Mouse (Mus musculus): ENCODE measurements around the gene Zc3h7b. TPM values are rescaled to one million over a fixed set of nuclear protein-coding genes. Genes with fewer than 3 reads are reported as not detected.
"Not testable (repeated sequence)": the region's sequence is repeated elsewhere in the genome, so short reads cannot be mapped to it uniquely, and the experiment has no call there.

The Zc3h7b gene
- polyA plus RNA-seq, 1 experiment, result 25.1 TPM

- H3K27ac ChIP-seq (replicated peaks; ENCODE audit: low read depth, low read length), result no peak overlapping the region
- H3K4me3 ChIP-seq (ENCODE audit: insufficient read depth, low read depth, low read length), result no peak overlapping the region
- H3K4me1 ChIP-seq (ENCODE audit: control insufficient read depth, insufficient read depth, insufficient read length, low read length), result no peaks in the 10 kb centered on the region
Observed at GRCm38 (mm10) chr15:81722361-81722760, 22.5 kb upstream of the Zc3h7b start.

- Histone ChIP-seq H3K27ac (replicated peaks; ENCODE audit: low read depth, low read length) (no peak overlapping the region), H3K4me1 (ENCODE audit: control insufficient read depth, insufficient read depth, insufficient read length, low read length) (no peaks in the 10 kb centered on the region), H3K4me3 (ENCODE audit: insufficient read depth, low read depth, low read length) (no peak overlapping the region)
Observed at GRCm38 (mm10) chr15:81723653-81724052, 21.2 kb upstream of the Zc3h7b start.

GRCm38 (mm10) chr15:81725965-81726364, 18.9 kb upstream of the Zc3h7b start:
- Histone ChIP-seq H3K27ac (replicated peaks; ENCODE audit: low read depth, low read length) (no peak overlapping the region), H3K4me1 (ENCODE audit: control insufficient read depth, insufficient read depth, insufficient read length, low read length) (no peaks in the 10 kb centered on the region), H3K4me3 (ENCODE audit: insufficient read depth, low read depth, low read length) (no peak overlapping the region)

GRCm38 (mm10) chr15:81729241-81729791, 15.5 kb upstream of the Zc3h7b start:
- Histone ChIP-seq H3K27ac (replicated peaks; ENCODE audit: low read depth, low read length) (no peak overlapping the region), H3K4me3 (ENCODE audit: insufficient read depth, low read depth, low read length) (peak overlapping the region; percentile 96)

GRCm38 (mm10) chr15:81729792-81730635, 14.8 kb upstream of the Zc3h7b start:
- Histone ChIP-seq H3K4me3 (ENCODE audit: insufficient read depth, low read depth, low read length) (peak overlapping the region; percentile 96), H3K4me1 (ENCODE audit: control insufficient read depth, insufficient read depth, insufficient read length, low read length) (no peaks in the 10 kb centered on the region), H3K27ac (replicated peaks; ENCODE audit: low read depth, low read length) (no peak overlapping the region)

More at GRCm38 (mm10) chr15:81729241-81729791, 15.5 kb upstream of the Zc3h7b start:
- no peaks in the 10 kb centered on the region for H3K4me1 ChIP-seq (ENCODE audit: control insufficient read depth, insufficient read depth, insufficient read length, low read length)

GRCm38 (mm10) chr15:81735075-81735474, 9.8 kb upstream of the Zc3h7b start:
- H3K4me1 ChIP-seq (ENCODE audit: control insufficient read depth, insufficient read depth, insufficient read length, low read length), result no peaks in the 10 kb centered on the region
- no peak overlapping the region for H3K27ac ChIP-seq (replicated peaks; ENCODE audit: low read depth, low read length)
- no peak overlapping the region for H3K4me3 ChIP-seq (ENCODE audit: insufficient read depth, low read depth, low read length)

GRCm38 (mm10) chr15:81739296-81739695, 5.6 kb upstream of the Zc3h7b start:
- H3K4me3 ChIP-seq (ENCODE audit: insufficient read depth, low read depth, low read length), result no peak overlapping the region
- H3K27ac ChIP-seq (replicated peaks; ENCODE audit: low read depth, low read length), result no peak overlapping the region

GRCm38 (mm10) chr15:81739924-81740323, 4.9 kb upstream of the Zc3h7b start:
- Histone ChIP-seq H3K4me1 (ENCODE audit: control insufficient read depth, insufficient read depth, insufficient read length, low read length) (no peaks in the 10 kb centered on the region), H3K4me3 (ENCODE audit: insufficient read depth, low read depth, low read length) (no peak overlapping the region), H3K27ac (replicated peaks; ENCODE audit: low read depth, low read length) (no peak overlapping the region)

More at GRCm38 (mm10) chr15:81739296-81739695, 5.6 kb upstream of the Zc3h7b start:
- no peaks in the 10 kb centered on the region for H3K4me1 ChIP-seq (ENCODE audit: control insufficient read depth, insufficient read depth, insufficient read length, low read length)

- not testable (repeated sequence) for H3K4me3 ChIP-seq (ENCODE audit: insufficient read depth, low read depth, low read length); H3K4me1 ChIP-seq (ENCODE audit: control insufficient read depth, insufficient read depth, insufficient read length, low read length); H3K27ac ChIP-seq (replicated peaks; ENCODE audit: low read depth, low read length)
Observed at GRCm38 (mm10) chr15:81742368-81742767, 2.5 kb upstream of the Zc3h7b start.

- H3K4me1 ChIP-seq (ENCODE audit: control insufficient read depth, insufficient read depth, insufficient read length, low read length), result peaks cover 7% of the 10 kb centered on the region; the same call in 1 of the 2 replicates
- H3K4me3 ChIP-seq (ENCODE audit: insufficient read depth, low read depth, low read length), result peak overlapping the region; percentile 92
- peak overlapping the region; percentile 20 for H3K27ac ChIP-seq (replicated peaks; ENCODE audit: low read depth, low read length)
Observed at GRCm38 (mm10) chr15:81745601-81746114, 801 bp downstream of the Zc3h7b start.

GRCm38 (mm10) chr15:81749742-81750141, 4.9 kb downstream of the Zc3h7b start:
- Histone ChIP-seq H3K4me3 (ENCODE audit: insufficient read depth, low read depth, low read length) (no peak overlapping the region), H3K27ac (replicated peaks; ENCODE audit: low read depth, low read length) (no peak overlapping the region), H3K4me1 (ENCODE audit: control insufficient read depth, insufficient read depth, insufficient read length, low read length) (peaks cover 7% of the 10 kb centered on the region; the same call in 1 of the 2 replicates)

GRCm38 (mm10) chr15:81753669-81754068, 8.8 kb downstream of the Zc3h7b start:
- no peak overlapping the region for H3K27ac ChIP-seq (replicated peaks; ENCODE audit: low read depth, low read length)
- no peak overlapping the region for H3K4me3 ChIP-seq (ENCODE audit: insufficient read depth, low read depth, low read length)
- peaks cover 7% of the 10 kb centered on the region for H3K4me1 ChIP-seq (ENCODE audit: control insufficient read depth, insufficient read depth, insufficient read length, low read length)

GRCm38 (mm10) chr15:81758701-81759100, 13.8 kb downstream of the Zc3h7b start:
- Histone ChIP-seq H3K4me1 (ENCODE audit: control insufficient read depth, insufficient read depth, insufficient read length, low read length) (peaks cover 4% of the 10 kb centered on the region; the same call in 1 of the 2 replicates), H3K4me3 (ENCODE audit: insufficient read depth, low read depth, low read length) (no peak overlapping the region), H3K27ac (replicated peaks; ENCODE audit: low read depth, low read length) (no peak overlapping the region)

- no peak overlapping the region for H3K4me3 ChIP-seq (ENCODE audit: insufficient read depth, low read depth, low read length)
- no peak overlapping the region for H3K27ac ChIP-seq (replicated peaks; ENCODE audit: low read depth, low read length)
- peaks cover 4% of the 10 kb centered on the region; the same call in 1 of the 2 replicates for H3K4me1 ChIP-seq (ENCODE audit: control insufficient read depth, insufficient read depth, insufficient read length, low read length)
Observed at GRCm38 (mm10) chr15:81759542-81759941, 14.7 kb downstream of the Zc3h7b start.

- no peak overlapping the region for H3K27ac ChIP-seq (replicated peaks; ENCODE audit: low read depth, low read length)
- H3K4me1 ChIP-seq (ENCODE audit: control insufficient read depth, insufficient read depth, insufficient read length, low read length), result peaks cover 4% of the 10 kb centered on the region; the same call in 1 of the 2 replicates
- H3K4me3 ChIP-seq (ENCODE audit: insufficient read depth, low read depth, low read length), result no peak overlapping the region
Observed at GRCm38 (mm10) chr15:81760361-81761079, 15.7 kb downstream of the Zc3h7b start.

Data from brown adipose tissue, adult 24 weeks (tissue).